19 mouse cellular contexts compared by ENCODE assay signal in genomic region chr6:95182238-95182637, GRCm38 (mm10).
DNase-seq lines count a peak whose midpoint lies in the region; ATAC-seq and TF ChIP-seq lines count a peak whose summit lies in the region.
"Had no signal": no experiment of that assay in that cellular context is flagged by ENCODE, and none has a peak within 500 bp of the region (broad histone marks: within the 10 kb centered on the region; RNA-seq: fewer than 3 reads in every experiment).

No protein-coding gene starts in this region.

- H3K27me3 ChIP-seq in lung, postnatal 0 days (replicated peaks; ENCODE audit: insufficient read depth, low read length): no peaks in the 10 kb centered on the region
- peaks cover 16% of the 10 kb centered on the region for H3K27me3 ChIP-seq in midbrain, embryonic 11.5 days (ENCODE audit: control insufficient read depth, insufficient read depth, low read length)
- H3K27me3 ChIP-seq in midbrain, embryonic 16.5 days (ENCODE audit: control insufficient read depth, insufficient read depth, low read depth, low read length): peaks cover 5% of the 10 kb centered on the region
- H3K27me3 ChIP-seq: CH12.LX had no signal

- H3K9ac ChIP-seq in lung, postnatal 0 days (replicated peaks; ENCODE audit: low read depth): no peak overlapping the region
- H3K9ac ChIP-seq in midbrain, embryonic 11.5 days (ENCODE audit: low read length): no peak overlapping the region
- H3K9ac ChIP-seq in midbrain, embryonic 16.5 days (ENCODE audit: low read depth, low read length): no peak overlapping the region

- peak; percentile 88 for TF ChIP-seq EP300 in lung, postnatal 0 days (IDR thresholded peaks at IDR 0.05)

- peak; percentile 62 for DNase-seq in lung, postnatal 0 days (ENCODE audit: low spot score)
- no peak for DNase-seq in lung, postnatal 10 days
- DNase-seq in midbrain, embryonic 11.5 days (ENCODE audit: low spot score, missing footprints): peak; percentile 31
- DNase-seq: adrenal gland, adult 2 months; adrenal gland, adult 8-10 months; adrenal gland, postnatal 10 days; adrenal gland, postnatal 14 days; adrenal gland, postnatal 25 days; adrenal gland, postnatal 36 days; B cell, adult 2 months; cerebellum, adult 11 months; cerebellum, adult 11-12 months; cerebellum, adult 18-20 months had no signal

- H3K4me1 ChIP-seq in lung, postnatal 0 days (ENCODE audit: insufficient read depth, low read depth, low read length): no peaks in the 10 kb centered on the region
- H3K4me1 ChIP-seq in midbrain, embryonic 11.5 days (ENCODE audit: control insufficient read depth, insufficient read depth, low read length): no peaks in the 10 kb centered on the region
- no peaks in the 10 kb centered on the region for H3K4me1 ChIP-seq in midbrain, embryonic 16.5 days (ENCODE audit: control insufficient read depth, insufficient read depth, low read length)

- H3K4me3 ChIP-seq in lung, postnatal 0 days (ENCODE audit: low read depth, low read length): no peak overlapping the region
- no peak overlapping the region for H3K4me3 ChIP-seq in midbrain, embryonic 11.5 days (ENCODE audit: low read depth, low read length)
- no peak overlapping the region for H3K4me3 ChIP-seq in midbrain, embryonic 16.5 days (ENCODE audit: low read depth, low read length)

- ATAC-seq in lung, postnatal 0 days: peak; percentile 70
- no peak for ATAC-seq in midbrain, embryonic 11.5 days (ENCODE audit: low FRiP score)
- ATAC-seq in midbrain, embryonic 16.5 days: no peak
- ATAC-seq: activated CD4-positive, CD25-positive, alpha-beta regulatory T cell, adult 4 months; CD4-positive, CD25-positive, alpha-beta regulatory T cell, adult 4 months; Patski had no signal

- H3K36me3 ChIP-seq in lung, postnatal 0 days (ENCODE audit: insufficient read depth, low read length): no peaks in the 10 kb centered on the region
- H3K36me3 ChIP-seq in midbrain, embryonic 11.5 days (ENCODE audit: control insufficient read depth, insufficient read depth, low read length): no peaks in the 10 kb centered on the region
- no peaks in the 10 kb centered on the region for H3K36me3 ChIP-seq in midbrain, embryonic 16.5 days (ENCODE audit: control insufficient read depth, insufficient read depth, low read length)
- H3K36me3 ChIP-seq: G1E had no signal

- TF ChIP-seq CTCF in lung, postnatal 0 days (IDR thresholded peaks at IDR 0.05): no peak

- H3K27ac ChIP-seq in lung, postnatal 0 days (ENCODE audit: low read length): no peak overlapping the region
- H3K27ac ChIP-seq in midbrain, embryonic 11.5 days (ENCODE audit: low read depth, low read length): no peak overlapping the region
- H3K27ac ChIP-seq in midbrain, embryonic 16.5 days (ENCODE audit: low read length): no peak overlapping the region

- 6% methylated on average over 1 of the region's 1 CpGs for WGBS in lung, postnatal 0 days
- WGBS in midbrain, embryonic 11.5 days: 42% methylated on average over 1 of the region's 1 CpGs
- 44% methylated on average over 1 of the region's 1 CpGs for WGBS in midbrain, embryonic 16.5 days

- no peaks in the 10 kb centered on the region for H3K9me3 ChIP-seq in lung, postnatal 0 days (ENCODE audit: low read length)
- H3K9me3 ChIP-seq in midbrain, embryonic 11.5 days (ENCODE audit: control insufficient read depth, low read length): no peaks in the 10 kb centered on the region
- H3K9me3 ChIP-seq in midbrain, embryonic 16.5 days (replicated peaks; ENCODE audit: control insufficient read depth, low read length, poor library complexity, severe bottlenecking): no peaks in the 10 kb centered on the region
- H3K9me3 ChIP-seq: G1E had no signal

- H3K4me2 ChIP-seq in lung, postnatal 0 days (replicated peaks; ENCODE audit: low read depth, low read length): no peak overlapping the region
- H3K4me2 ChIP-seq in midbrain, embryonic 11.5 days: no peak overlapping the region
- H3K4me2 ChIP-seq in midbrain, embryonic 16.5 days (ENCODE audit: low read length): no peak overlapping the region
